Mouse (Mus musculus): Measurements from ENCODE around the gene Epsti1.

GRCm38 (mm10) chr14:77923076-77923865 lies 19.2 kb downstream of the Epsti1 start:
- TF ChIP-seq CTCF (IDR thresholded peaks at IDR 0.05; ENCODE audit: insufficient read depth, low read depth, low read length) (no peak), POLR2A (IDR thresholded peaks at IDR 0.05; ENCODE audit: insufficient read depth, low read depth, low read length) (no peak)

All from olfactory bulb, adult 2 months (tissue).